Mouse (Mus musculus) right cerebral cortex, adult 2 months (tissue): ENCODE measurements around the gene Atg4c.

Source experiments
- DNase-seq, 2 experiments: peaks; one replicate each; pipeline ENCODE4 v3.0.0; 2021 to 2022; ENCODE audit warnings: low spot score in 2 of 2

Gene Atg4c

DNA sequence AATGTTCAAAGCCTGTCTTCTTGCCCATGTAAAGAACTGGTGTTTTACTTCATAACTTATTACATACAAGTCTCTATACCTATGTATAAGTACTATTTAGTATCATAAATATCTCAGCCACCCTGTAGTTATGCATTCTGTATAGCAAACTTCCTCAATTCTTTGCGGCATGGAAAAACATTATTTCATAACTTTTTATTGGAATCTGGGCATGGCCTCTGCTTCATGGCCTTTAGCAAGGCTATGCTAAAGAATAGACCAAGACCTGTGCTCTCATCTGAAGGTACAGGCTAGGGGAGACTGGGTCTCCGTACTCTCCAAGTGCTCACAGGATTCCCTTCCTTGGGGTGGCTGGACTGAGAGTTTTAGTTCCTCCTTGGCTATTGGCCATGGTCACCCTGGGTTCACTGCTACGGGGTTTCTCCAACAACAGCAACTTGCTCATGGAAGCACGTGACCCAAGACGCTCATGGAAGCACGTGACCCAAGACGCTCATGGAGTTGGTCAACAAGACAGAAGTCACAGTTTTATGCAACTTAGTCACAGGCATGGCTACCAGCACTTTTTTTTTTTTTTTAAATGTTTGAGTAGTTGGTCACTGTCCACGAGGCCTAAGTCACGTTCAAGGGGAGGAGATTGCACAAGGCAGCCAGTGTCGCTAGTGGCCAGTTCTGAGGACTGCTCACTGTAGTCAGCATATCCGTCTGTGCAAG, 7.2 kb upstream of the Atg4c start:
- DNase-seq = no peak

DNA sequence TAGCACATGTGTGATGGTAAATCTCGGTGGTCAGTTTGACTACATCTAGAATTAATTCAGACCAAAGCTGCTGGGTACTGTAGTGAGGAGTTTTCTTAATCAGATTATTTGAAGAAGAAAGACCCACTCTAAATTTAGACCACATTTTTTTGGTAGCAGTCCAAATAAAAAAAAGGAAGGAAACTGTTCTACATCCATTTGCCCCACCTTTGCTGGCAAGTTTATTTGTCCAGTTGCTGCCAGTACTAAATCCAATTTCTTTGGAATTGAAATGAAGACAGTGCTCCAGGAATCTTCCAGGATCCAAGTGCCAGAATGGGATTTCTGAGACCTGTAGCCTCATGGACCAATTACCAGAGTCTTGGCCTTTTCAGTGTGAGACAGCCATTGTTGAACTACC, 1.1 kb upstream of the Atg4c start:
- DNase-seq = no peak

DNA sequence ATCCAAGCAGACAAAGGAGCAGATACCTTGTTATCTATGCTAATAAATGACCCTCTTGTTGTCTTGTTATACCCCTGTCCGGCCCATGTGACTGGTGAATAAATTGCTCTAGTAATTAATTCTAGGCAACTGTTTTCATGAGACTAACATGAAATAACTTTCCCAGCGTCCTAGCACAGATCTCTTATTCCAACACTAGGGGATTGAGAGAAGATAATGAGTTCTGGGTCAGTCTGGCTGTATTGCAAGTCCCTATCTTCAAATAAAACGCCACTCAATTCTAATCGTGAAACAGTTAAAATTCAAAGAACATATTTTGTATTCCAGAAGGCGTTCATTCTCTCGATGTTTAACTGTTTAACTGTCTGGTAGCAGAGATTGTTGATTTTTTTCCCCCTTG, 520 bp upstream of the Atg4c start:
- no peak for DNase-seq

DNA sequence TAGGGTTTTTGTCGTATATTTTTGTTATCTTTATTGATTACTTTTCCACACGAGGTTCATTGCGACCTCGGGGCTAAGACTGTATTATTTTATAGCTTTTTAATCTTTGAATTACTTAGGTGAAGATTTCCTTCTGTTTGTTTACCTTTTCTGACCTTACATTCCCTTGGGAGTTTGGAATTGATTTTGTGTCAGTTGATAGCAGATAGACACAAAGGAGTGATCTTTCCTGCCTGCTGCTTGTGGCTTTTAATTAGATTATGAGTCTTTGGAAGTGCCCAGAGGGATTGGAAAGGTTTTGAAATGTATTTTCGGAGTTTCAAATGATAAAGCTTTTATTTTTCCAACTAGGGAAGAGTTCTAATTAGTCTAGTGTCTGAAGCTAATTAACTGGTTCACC, 1.1 kb downstream of the Atg4c start:
- DNase-seq = no peak

DNA sequence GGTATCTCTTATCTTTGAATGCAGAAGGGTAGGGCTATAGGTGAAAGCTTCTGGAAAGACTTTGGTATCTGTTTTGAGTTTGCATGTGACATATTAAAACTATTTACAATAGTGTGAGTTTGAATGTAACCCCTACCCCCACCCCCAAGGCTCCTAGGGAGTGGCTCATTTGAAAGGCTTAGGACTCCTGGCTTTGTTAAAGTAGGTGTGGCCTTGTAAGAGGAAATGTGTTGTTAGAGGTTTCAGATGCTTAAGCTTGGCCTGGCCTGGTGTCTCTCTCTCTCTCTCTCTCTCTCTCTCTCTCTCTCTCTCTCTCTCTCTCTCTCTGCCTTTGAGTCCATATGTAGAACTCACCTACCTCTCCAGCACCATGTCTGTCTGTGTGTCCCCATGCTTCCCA, 5.0 kb downstream of the Atg4c start:
- no peak for DNase-seq

DNA sequence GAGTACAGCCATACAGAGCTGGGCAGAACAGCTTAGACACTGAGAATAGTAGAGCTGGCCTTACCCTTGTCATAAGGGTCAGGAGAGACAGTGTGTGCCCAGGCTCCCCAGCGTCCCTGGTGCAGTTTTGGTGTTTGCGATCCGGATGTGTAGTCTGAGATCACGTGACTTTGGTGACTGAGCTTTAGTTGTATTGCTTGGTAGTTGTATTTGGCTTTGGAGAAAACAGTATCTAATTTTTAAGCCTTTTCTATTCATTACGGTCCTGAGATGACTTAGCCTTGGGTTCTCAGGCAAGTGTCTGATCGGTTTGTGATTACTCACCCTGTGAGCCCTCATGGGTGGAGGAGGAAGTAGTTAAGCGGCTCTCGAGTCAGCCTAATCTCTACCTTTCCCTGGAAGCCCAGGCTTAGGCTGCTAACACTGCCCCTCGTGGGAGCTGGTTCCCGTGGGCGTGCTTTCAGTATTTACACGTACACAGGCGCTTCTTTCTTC, 6.1 kb downstream of the Atg4c start:
- DNase-seq = peak in 1 of 2 experiments; percentile 28

DNA sequence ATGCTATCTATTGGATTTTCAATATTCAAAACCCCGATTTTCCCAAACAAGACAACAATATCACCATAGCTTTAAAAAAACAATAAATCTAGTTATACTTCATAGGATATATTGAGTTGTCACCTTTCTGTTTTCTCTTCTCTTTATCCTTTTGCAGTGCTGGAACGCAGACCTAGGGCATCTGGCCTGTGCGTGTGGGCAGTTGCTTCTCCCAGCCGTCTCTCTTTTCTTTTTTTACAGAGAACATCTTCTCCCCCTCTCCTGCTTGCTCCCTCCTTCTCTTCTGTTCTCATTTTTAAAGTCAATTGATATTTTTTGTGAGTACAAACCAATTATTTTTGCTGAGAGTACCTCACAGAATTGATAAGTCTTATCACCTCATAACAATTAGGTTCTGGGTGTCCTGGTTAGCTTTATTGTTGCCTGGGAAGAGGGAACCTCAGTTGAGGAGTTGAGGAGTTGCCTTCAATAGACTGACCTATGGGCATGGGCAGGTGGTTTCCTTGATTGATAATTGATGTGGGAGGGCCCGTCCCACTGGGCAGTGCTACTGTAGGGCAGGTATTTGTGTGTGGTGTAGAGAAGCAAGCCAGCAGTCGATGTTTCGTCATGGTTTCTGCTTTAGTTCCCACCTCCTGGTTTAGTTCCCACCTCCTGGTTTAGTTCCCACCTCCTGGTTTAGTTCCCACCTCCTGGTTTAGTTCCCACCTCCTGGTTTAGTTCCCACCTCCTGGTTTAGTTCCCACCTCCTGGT, 6.8 kb downstream of the Atg4c start:
- no peak for DNase-seq

DNA sequence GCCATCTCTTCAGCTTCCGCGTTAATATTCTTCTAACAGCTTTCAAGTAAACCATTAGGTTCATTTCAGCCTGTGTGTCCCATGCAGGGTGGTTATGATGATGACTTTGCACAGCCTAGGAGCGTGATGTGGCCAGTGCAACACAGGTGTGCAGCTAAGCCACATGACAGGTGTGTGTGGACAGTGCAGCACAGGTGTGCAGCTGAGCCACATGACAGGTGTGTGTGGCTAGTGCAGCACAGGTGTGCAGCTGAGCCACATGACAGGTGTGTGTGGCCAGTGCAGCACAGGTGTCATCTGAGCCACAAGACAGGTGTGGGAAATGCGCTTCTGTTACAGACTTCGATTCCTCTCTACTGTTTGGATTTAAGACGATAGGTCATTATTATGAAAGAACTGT, 12.0 kb downstream of the Atg4c start:
- no peak for DNase-seq

DNA sequence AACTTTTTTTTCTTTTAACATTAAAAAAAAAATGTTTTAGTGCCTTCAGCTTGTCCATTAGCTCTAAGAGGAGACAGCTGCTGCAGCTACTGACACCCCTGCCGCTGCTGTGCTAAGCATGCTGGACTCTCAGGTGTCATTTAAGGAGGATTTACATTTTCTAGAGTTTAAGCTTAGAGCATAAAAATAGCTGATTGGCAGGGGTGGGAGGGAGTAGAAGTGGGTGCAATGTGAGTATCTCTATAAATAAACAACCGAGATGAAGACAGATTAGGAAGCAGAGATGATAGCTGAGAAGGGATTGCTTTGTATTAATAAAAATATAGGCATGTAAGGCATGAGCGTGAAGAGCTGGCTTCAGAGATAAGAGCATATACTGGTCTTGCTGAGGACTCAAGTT, 12.6 kb downstream of the Atg4c start:
- no peak for DNase-seq

DNA sequence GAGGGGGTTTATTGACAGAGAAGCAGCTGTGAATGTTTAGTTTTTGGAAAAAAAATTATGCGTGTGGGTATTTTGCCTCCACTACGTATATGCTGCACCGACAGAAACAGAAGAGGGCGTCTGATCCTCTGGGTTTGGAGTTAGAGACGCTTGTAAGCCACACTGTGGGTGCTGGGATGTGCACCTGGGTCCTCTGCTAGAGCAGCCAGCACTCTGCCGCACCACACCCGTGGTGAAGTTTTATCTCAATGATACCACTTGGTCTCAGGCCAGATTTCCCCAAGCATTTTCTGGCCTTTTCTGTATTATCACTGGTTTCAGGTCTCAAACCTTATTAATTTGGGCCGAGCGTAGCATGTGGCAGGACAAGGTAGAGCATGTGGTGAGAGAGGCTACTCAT, 16.4 kb downstream of the Atg4c start:
- DNase-seq = no peak

DNA sequence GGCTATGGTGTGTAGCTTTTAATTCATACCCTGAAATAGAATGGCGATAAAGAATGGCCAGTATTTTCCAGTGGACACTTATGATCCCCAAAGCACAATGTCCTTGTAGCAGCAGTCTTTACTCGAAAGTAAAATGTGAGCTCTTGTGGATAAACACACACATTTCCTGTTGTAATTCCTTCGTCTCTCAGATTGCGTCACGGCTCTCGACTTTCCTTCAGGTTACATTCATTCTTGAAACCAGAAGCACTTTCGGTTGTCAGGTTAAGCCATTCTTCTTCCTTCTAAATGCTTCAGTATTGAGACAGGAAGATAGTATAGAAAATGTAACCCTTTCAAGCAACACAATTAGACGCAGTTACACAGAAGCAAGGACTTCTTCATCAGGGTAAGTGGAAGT, 17.9 kb downstream of the Atg4c start:
- DNase-seq = no peak

DNA sequence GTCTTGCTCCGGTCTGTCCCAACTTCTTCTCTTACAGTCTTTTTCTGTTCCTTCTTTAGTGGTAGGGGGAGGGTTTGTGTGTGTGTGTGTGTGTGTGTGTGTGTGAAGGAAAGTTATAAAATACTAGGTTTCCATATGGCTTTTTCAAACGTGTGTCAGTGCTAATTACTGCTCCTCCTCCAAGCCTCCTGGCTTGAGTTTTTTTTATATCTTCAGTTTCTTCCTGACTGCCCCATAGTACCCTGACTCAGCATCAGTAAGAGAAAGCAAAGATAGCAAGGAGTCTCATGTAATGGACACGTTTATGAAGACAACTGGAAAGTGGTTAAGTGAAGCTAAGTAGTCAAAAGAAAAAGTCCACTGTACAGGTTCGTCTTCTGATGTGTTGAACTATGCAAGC, 19.4 kb downstream of the Atg4c start:
- no peak for DNase-seq

DNA sequence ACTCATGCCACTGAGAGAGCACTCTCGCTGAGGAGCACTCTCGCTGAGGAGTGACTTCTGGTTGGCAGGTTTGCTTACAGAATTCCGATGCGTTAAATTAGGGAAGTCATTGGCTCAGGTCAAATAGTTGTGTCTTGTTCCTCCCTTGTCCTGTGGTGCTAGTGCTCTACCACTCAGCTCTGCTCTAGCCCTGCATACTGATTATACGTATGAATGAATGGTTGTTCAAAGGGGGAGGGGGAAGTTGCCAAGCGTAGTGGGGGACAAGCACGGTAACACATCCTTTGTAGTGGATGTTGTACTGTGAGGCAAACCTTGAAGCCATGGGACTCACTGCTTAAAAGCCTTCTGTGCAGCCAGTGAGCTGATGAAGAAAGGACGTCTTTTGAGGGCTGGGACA, 28.5 kb downstream of the Atg4c start:
- DNase-seq = no peak

DNA sequence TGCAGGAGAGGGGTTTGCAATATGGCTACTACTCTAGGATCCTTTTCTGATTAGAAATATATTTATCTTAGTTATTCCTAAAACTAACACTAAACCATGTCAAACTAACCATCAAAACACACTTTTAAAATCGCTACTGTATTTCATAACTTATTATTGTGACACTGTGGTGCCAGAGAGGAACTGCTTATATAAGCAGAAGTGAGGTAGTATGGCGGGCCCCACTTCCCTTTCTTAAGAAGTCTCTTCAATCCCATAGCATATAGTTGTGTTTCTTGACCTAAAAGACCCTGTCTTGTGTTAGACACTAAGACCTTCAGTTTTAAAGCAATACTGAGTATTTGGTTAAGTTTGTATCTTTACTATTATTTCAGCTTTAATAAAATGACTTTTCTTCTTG, 31.1 kb downstream of the Atg4c start:
- no peak for DNase-seq

DNA sequence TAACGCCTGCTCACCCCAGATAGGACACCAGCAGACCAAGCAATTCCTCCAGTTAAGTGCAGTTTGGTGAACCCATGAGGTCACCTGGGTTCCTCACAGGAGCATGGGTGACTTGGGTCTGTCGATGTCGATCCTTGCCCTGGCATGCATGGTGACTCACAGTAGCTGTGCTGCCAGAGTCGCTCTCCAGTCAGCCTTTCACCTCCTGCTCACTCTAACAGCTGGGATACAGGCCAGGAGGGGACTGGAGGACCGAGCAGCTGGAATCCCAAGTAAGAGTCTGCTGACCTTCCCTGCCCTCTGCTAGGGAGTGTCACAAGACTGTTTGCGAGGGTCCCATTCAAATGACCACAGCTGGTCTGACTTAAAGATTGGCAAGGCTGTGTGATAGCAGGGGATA, 33.5 kb downstream of the Atg4c start:
- DNase-seq = no peak

DNA sequence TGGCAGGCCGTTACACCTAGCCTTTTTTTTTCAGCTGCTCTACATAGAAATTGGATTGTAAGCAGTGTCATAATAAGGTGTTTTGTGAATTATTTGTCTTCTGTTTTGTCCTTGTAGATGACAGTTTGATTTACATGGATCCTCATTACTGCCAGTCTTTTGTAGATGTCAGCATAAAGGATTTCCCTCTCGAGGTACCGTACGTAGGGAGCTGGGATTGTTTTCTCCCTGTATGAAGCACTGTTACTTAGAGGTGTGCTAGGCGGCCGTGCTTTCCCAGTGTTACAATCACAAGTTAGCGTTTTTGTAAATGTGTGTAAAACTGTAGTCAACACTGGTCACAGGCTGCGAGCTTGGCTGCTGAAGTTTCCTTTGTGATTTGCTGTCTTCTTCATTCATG, 35.6 kb downstream of the Atg4c start:
- no peak for DNase-seq

DNA sequence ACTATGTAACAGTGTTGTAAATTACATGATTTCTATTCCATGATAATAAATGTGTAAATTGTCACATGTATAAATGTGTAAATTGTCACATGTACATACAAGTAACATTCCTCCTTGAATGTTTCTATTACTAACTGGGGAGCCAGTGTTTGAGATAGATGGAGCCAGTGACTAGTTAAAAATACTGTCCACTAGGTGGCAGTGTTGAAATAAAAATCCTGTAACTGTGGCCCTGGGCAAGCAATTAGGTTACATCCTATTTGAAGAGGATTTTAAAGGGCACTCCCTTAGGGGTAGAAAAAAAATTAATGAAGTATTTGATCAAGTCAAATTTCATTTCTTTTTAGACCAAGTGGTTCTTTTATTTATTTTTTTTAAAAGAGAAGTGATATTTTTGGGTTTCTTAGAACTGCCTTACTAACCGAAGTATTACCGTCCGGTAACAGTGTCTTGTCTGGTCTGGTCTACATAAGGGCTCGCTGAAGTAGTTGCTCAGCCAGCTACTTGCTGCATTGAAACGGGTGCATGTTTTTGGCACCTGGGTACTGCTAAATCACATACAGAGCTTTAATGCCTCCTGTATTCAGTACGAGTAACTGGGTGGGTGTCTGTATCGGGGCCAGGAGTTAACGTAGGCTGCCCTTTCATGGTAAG, 41.6 kb downstream of the Atg4c start:
- DNase-seq = no peak

DNA sequence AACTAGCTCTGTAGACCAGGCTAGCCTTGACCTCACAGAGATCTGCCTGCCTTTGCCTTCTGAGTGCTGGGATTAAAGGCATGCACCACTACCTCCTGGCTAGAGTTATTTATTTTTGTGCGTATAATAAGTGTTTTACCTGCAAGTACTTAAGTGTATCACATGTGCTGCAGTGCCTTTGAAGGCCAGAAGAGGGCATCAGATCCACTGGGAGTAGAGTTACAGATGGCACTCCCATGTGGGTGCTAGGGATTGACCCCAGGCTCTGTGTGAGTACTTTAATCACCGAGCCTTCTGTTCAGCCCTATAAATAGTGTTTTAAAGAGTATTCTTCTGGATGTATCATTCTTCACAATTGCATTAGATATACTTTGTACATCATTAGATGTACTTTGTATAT, 44.6 kb downstream of the Atg4c start:
- no peak for DNase-seq

DNA sequence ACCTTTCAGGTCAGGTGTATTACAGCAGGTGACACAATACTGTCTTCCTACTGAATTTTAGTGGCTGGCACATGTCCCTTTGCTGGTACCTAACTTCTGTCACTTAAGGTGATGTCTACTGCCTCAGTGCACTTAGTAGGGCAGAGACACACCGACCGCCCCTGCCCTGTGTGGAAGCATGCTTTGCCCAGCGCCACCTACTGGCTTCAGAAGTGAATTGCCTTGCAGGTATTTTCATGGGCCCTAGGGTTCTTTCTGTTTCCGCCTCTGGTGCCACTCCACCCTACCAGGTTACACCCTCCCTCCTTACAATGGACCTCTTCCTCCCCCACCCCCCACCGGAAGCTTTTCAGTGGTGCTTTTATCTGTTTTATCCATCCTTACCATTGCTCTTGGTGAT, 47.9 kb downstream of the Atg4c start:
- no peak for DNase-seq

DNA sequence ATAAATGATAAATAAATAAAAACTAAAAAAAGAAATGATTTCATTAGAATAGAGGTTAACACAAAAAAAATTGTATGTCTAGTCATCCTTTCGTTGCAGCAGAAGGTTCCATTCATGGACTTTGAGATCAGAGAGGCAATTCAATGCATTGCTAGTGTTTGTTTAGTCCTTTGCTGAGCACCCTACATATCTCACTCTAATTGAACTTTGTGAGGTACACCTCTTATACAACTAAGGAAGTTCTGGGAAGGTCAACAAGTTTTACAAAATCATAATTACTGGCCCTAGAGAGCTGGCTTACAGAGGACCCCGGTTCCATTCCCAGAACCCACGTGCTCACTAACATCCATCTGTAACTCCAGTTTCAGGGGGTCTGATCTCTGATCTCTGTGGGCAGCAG, 55.6 kb downstream of the Atg4c start:
- no peak for DNase-seq

DNA sequence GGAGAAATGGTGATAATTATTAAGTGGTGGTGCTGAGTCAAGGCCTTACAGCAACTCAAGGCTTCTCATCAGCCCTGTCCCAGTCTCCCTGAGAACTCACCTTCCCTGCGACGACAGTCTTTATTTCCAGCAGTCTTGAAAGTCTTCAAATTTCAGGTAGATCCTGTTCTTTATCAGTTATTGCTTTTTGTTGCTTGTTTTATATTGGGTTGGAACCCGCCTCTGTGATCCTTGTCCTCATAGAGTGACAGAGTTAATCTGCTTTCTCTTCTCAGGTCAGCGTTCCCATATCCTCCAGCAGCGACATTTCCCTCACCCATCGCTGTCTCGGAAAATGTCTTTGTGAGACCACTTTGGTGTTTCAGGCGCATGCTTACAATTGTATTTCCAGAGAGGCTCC, 56.1 kb downstream of the Atg4c start:
- no peak for DNase-seq

DNA sequence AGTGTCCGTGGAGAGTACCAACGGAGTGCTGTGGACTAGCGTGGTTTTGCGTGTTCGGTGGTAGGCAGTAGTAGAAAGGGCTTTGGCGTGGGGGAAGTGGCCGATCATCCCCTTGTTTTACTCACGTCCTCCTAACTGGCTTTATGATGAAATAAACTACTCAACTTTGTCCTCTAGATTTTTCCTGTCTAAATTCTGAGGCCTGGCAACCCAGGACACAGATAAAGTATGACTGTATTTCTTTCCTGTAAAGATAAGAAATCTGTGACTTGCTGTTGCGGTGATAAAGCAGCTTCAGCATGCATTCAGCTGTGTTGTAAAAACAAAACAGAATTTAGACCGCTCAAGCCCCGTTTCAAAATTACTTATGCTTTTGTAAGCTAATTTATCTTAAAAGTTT, 59.2 kb downstream of the Atg4c start:
- DNase-seq = no peak

DNA sequence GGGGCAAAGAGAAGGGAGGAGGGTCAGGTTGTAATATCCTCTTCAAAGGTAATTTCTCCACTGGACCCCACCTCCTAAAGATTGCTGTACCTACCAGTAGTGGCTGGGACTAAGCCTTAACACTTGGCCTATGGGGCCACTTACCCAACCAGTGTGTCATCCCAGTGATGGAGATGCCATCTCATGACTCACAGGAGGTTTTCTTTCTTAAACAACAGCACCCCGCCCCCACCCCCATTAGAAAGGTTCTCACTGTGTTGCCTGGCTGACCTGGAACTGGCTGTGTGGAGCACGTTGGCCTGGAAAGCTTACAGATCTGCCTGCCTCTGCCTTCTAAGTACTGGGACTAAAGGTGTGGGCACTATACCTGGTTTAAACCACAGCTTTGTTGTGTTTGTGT, 69.5 kb downstream of the Atg4c start:
- DNase-seq = no peak
